Mouse (Mus musculus) limb, embryonic 13.5 days (tissue): ENCODE measurements around the gene Obscn. TPM values are rescaled to one million over a fixed set of nuclear protein-coding genes. Genes with fewer than 3 reads are reported as not detected.

ENCODE experiments used
- ATAC-seq: fragments of 200-750 bp; cut with Nextera tagmentation; 2 replicates; pipeline ENCODE4 v1.8.0; 2017; ENCODE audit warnings: low read depth, moderate number of reproducible peaks, moderate TSS enrichment; ENCODE audit not compliant: low FRiP score
- H3K27ac ChIP-seq: fragments of 300-500 bp; sonication (generic); 2 replicates; pipeline ENCODE4 v1.5.1; 2015; ENCODE audit warnings: inconsistent platforms, mild to moderate bottlenecking, moderate library complexity
- H3K27me3 ChIP-seq: fragments of 300-500 bp; sonication (generic); 2 replicates; pipeline ENCODE4 v1.6.1; 2015; ENCODE audit warnings: mild to moderate bottlenecking, inconsistent platforms
- H3K36me3 ChIP-seq: fragments of 300-500 bp; sonication (generic); 2 replicates; pipeline ENCODE4 v1.6.1; 2015; ENCODE audit warnings: inconsistent platforms, mild to moderate bottlenecking, moderate library complexity
- H3K4me1 ChIP-seq: fragments of 300-500 bp; sonication (generic); 2 replicates; pipeline ENCODE4 v1.6.1; 2015; ENCODE audit warnings: inconsistent platforms
- H3K4me2 ChIP-seq: fragments of 300-500 bp; sonication (generic); replicated peaks from 2 replicates; pipeline ENCODE4 v1.6.1; 2015; ENCODE audit warnings: inconsistent platforms, mild to moderate bottlenecking, moderate library complexity
- H3K4me3 ChIP-seq: fragments of 300-500 bp; sonication (generic); 2 replicates; pipeline ENCODE4 v1.5.1; 2015; ENCODE audit warnings: moderate library complexity, mild to moderate bottlenecking, inconsistent platforms
- H3K9ac ChIP-seq: fragments of 300-500 bp; sonication (generic); 2 replicates; pipeline ENCODE4 v1.6.1; 2015; ENCODE audit warnings: mild to moderate bottlenecking, inconsistent platforms
- H3K9me3 ChIP-seq: fragments of 300-500 bp; sonication (generic); 2 replicates; pipeline ENCODE4 v1.6.1; 2016; ENCODE audit warnings: inconsistent platforms
- WGBS: fragments of 180-500 bp; shearing (Covaris S2); methylation state at CpG from one replicate; pipeline ENCODE4 v1.1.7; 2015; 5-methylcytosine and 5-hydroxymethylcytosine counted together
- polyA plus RNA-seq: library from polyadenylated mRNA; unstranded; fragments of >200 nt; fragmentation: Nextera tagmentation; extraction: Ambion mirVana; gene quantifications from 2 replicates; pipeline ENCODE4 v1.2.1, GENCODE M21; 2015

Obscn gene
- polyA plus RNA-seq, 1 experiment from 2014 or later, result 1.7 TPM

DNA sequence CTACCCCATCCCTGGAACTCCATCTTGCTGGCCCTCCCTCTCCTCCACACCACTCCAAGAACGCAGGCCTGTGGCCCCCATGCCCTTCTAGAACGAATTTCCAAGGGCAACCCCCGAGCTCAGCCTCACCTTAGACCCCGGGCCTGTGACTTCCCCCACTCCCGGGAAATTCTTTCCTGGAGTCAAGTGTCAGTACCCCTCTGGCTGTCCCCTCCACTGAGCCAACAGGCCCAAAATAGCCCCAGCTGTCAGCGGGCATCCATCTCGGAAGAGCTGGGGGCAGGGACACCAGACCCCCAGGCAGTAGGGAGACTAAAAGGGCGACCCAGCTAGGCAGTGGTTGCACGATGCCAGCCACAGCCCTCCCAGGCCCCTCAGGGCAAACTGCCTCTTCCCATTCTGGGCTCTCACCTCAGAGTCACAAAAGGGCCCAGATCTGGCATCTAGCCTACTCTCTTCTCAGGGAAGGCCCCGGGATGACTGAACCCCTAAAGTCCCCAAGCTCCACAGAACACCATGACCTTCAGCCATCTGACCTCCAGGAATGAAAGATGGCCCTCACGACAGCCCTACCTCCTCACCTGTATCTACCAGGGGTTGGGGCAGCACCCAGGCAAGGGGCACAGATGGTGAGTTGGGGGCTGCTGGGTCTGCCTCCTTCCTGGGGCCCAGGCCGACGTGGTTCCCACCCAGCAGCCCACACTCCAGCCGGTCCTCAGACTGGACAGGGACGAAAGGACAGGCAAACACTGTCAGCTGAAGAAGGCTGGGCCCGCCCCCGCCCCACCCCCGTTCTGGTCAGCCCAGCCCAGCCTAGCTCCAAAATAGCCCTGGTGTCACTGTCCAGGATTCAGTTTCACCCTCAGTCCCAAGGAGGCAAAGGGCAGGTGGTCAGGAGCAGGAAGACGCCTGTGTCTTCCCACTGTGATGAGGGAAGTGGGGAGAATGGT lies 2.6 kb upstream of the Obscn start:
- Histone ChIP-seq H3K27me3 (peaks cover 56% of the 10 kb centered on the region), H3K4me1 (peaks cover 12% of the 10 kb centered on the region), H3K9ac (no peak overlapping the region), H3K36me3 (no peaks in the 10 kb centered on the region), H3K4me2 (no peak overlapping the region), H3K4me3 (no peak overlapping the region), H3K27ac (no peak overlapping the region), H3K9me3 (no peaks in the 10 kb centered on the region)
- no peak for ATAC-seq
- WGBS, result 58% methylated on average over 19 of the region's 19 CpGs

DNA sequence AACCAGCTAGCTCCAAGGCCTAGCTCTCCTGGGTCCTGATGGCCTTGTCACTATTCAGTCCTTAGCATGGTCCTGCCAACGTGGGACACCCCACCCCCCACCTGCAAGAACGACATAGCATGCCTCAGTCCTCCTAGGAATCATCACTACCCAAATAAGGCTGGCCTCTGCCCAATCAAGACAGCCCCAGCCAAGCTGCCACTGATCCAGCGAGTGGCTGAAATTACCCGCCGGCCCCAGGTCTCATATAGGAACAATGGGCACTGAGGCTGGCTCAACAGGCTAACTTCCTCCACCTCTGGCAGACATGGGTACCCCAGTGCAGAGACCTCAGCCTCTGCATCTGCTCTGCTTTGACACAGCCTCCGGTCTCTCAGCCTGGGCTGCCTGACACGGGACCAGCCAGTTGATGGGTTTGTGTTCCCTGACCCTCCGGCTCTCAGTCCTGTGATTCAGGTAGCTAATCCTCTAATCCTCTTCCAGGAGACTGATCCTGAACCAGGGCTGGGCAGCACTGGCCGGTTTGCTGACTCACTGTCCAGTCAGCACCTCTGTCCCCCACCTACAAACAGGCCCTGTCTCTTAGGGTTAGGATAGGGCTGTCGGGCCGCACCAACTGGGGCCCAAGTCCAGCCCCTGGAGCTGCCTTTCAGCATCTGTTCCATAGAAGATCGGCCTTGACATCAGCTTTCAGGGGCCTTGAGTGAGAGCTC lies 948 bp upstream of the Obscn start:
- ATAC-seq, result no peak
- H3K27me3 ChIP-seq, result peaks cover 72% of the 10 kb centered on the region
- no peaks in the 10 kb centered on the region for H3K9me3 ChIP-seq
- peaks cover 12% of the 10 kb centered on the region for H3K4me1 ChIP-seq
- no peak overlapping the region for H3K4me3 ChIP-seq
- H3K4me2 ChIP-seq, result 0 out of 2 replicates have a peak overlapping the region, but pooled peaks have one; percentile 9
- no peak overlapping the region for H3K27ac ChIP-seq
- H3K36me3 ChIP-seq, result no peaks in the 10 kb centered on the region
- H3K9ac ChIP-seq, result no peak overlapping the region
- WGBS, result 69% methylated on average over 12 of the region's 12 CpGs

- H3K9ac ChIP-seq, result peak overlapping the region; percentile 43
- H3K9me3 ChIP-seq, result no peaks in the 10 kb centered on the region
- peaks cover 88% of the 10 kb centered on the region for H3K27me3 ChIP-seq
- H3K4me1 ChIP-seq, result peaks cover 12% of the 10 kb centered on the region
- 11% methylated on average over 55 of the region's 55 CpGs for WGBS
- H3K4me2 ChIP-seq, result peak overlapping the region; percentile 54
- H3K27ac ChIP-seq, result no peak overlapping the region
- H3K36me3 ChIP-seq, result no peaks in the 10 kb centered on the region
- H3K4me3 ChIP-seq, result peak overlapping the region; percentile 31
- ATAC-seq, result no peak
Observed at GRCm38 (mm10) chr11:59135051-59135820, 966 bp downstream of the Obscn start.

DNA sequence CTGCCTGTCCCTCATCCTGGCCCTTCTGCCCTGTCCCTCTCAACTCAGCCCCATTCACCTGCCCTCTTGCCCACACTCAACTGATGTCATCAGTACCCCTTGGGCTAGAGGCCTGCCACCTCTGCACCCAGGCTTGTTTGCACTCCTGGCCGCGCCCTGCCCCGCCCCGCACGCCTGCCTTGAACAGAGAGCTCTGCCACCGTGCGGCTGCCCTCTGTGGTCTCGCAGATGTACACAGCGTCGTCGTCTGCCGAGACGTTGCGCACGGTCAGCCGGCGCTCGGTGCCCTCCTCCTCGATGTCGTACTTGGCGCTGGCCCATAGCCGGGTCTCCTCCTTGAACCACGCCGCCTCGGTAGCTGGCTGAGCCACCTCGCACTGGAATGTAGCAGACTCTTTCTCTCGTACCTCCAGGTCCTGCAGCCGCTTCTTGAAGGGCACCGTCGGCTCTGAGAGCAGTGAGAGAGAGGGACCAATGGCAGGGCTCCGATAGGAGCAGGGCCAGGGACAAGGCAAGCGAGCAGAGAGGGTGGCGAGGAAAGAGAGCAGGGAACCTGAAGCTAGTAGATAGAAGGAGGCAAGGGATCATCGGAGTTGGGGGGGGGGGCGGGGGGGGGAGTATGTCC lies 1.7 kb downstream of the Obscn start:
- Histone ChIP-seq H3K36me3 (no peaks in the 10 kb centered on the region), H3K4me2 (peak overlapping the region; percentile 38), H3K9ac (peak overlapping the region; percentile 39; the same call in 1 of the 2 replicates), H3K9me3 (no peaks in the 10 kb centered on the region), H3K4me3 (peak overlapping the region; percentile 24), H3K27ac (no peak overlapping the region), H3K27me3 (peaks cover 89% of the 10 kb centered on the region), H3K4me1 (peaks cover 12% of the 10 kb centered on the region)
- 5% methylated on average over 34 of the region's 35 CpGs for WGBS
- ATAC-seq, result no peak

- Histone ChIP-seq H3K27me3 (peaks cover 66% of the 10 kb centered on the region), H3K36me3 (no peaks in the 10 kb centered on the region), H3K4me3 (no peak overlapping the region), H3K4me2 (no peak overlapping the region), H3K27ac (no peak overlapping the region), H3K4me1 (peaks cover 12% of the 10 kb centered on the region), H3K9me3 (no peaks in the 10 kb centered on the region), H3K9ac (no peak overlapping the region)
- 75% methylated on average over 2 of the region's 3 CpGs for WGBS
- ATAC-seq, result no peak
Observed at GRCm38 (mm10) chr11:59132065-59132464, 4.1 kb downstream of the Obscn start.

DNA sequence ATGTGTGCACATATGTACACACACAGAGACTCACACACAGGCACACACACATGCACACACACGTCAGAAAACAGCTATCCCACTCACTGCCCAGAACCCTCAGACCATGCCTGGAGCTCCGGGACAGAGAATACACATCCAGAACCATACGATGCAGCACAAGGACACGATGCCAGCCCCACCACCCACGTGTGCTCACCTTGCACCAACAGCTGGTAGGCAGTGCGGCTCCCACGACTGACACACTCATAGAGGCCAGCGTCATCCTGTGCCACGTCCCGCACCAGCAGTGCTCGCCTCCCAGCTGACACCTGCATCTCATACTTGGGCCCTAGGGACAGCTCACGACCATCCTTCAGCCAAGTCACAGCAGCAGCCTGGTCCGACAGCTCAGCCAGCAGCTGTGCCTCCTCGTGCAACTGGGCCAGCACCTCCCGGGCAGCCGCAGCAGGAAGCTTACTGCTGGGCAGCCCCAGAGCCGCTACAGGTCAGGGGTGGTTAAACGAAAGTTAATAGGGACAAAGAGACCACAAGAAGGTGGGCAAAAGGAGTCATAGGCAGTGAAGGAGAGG lies 4.8 kb downstream of the Obscn start:
- whole genome bisulfite sequencing, result 70% methylated on average over 18 of the region's 18 CpGs
- Histone ChIP-seq H3K9ac (no peak overlapping the region), H3K4me2 (no peak overlapping the region), H3K4me1 (peaks cover 12% of the 10 kb centered on the region), H3K4me3 (no peak overlapping the region), H3K27ac (no peak overlapping the region), H3K9me3 (no peaks in the 10 kb centered on the region), H3K36me3 (no peaks in the 10 kb centered on the region), H3K27me3 (peaks cover 60% of the 10 kb centered on the region)
- no peak for ATAC-seq

DNA sequence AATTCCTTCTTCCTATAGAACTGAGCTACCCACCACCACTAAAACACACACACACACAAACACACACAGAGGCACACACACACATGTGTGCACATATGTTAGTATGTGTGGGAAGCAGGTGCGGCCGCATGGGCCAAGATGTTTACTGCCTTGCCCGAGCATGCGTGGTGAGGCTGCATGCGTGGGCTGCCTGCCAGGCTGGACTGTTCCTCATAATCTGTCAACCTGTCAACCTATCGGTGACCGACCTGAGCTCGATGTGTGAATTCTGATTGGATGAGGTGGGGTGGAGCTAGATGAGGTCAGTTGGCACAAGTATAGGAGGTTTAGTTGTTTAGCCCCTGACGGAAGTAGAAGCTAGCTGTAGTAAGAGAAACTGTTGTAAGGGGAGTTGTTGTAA lies 5.4 kb downstream of the Obscn start:
- Histone ChIP-seq H3K27me3 (peaks cover 53% of the 10 kb centered on the region), H3K9me3 (no peaks in the 10 kb centered on the region), H3K27ac (no peak overlapping the region), H3K4me3 (no peak overlapping the region), H3K4me2 (no peak overlapping the region), H3K9ac (no peak overlapping the region), H3K4me1 (peaks cover 8% of the 10 kb centered on the region), H3K36me3 (no peaks in the 10 kb centered on the region)
- no peak for ATAC-seq
- WGBS, result 77% methylated on average over 9 of the region's 9 CpGs

DNA sequence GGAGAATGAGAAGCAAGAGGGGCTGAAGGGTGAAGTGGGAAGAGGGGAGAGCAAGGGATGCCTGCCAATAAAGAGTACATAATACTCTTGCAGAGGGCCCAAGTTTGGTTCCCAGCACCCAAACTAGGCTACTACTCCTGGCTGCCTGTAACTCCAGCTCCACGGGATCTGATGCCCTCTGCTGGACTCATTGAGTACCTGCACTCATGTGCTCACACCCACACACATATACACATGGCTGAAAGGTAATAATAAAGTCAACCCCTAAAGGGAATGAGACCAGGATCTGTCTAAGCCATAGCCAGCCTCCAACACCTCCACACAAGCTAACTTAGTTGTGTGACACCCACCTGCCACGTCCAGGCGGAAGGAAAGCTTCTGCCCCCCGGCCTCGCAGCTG lies 30.3 kb downstream of the Obscn start:
- no peak for ATAC-seq
- Histone ChIP-seq H3K4me2 (no peak overlapping the region), H3K4me1 (no peaks in the 10 kb centered on the region), H3K36me3 (no peaks in the 10 kb centered on the region), H3K9ac (no peak overlapping the region), H3K4me3 (no peak overlapping the region), H3K27ac (no peak overlapping the region), H3K9me3 (peaks cover 4% of the 10 kb centered on the region; the same call in 1 of the 2 replicates), H3K27me3 (no peaks in the 10 kb centered on the region)
- 89% methylated on average over 5 of the region's 5 CpGs for WGBS

DNA sequence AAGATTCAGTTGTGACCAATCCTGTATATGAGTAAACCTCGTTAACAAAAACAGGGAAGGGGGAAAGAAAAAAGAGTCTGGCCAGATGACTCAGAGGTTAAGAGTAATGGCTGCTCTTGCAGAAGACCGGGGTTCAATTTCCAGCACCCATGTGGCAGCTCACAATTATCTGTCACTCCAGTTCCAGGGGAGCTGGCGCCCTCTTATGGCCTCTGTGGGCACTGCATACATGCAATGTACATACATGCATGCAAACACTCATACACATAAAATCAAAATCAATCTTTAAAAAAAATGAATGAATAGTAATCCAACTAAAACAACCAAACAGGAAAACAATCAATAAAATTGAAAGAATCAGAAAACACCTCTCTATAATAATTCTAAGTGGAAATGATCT lies 33.9 kb downstream of the Obscn start:
- H3K4me1 ChIP-seq, result no peaks in the 10 kb centered on the region
- 61% methylated on average over 3 of the region's 3 CpGs for whole genome bisulfite sequencing
- H3K4me3 ChIP-seq, result no peak overlapping the region

GRCm38 (mm10) chr11:59098339-59098738 lies 37.9 kb downstream of the Obscn start:
- no peak overlapping the region for H3K27ac ChIP-seq
- 0 out of 2 replicates have a peak, but pooled peaks cover 3% of the 10 kb centered on the region for H3K9me3 ChIP-seq
- H3K9ac ChIP-seq, result no peak overlapping the region
- H3K4me2 ChIP-seq, result no peak overlapping the region
- ATAC-seq, result no peak
- H3K27me3 ChIP-seq, result peaks cover 4% of the 10 kb centered on the region; the same call in 1 of the 2 replicates
- no peak overlapping the region for H3K4me3 ChIP-seq
- H3K4me1 ChIP-seq, result no peaks in the 10 kb centered on the region
- no peaks in the 10 kb centered on the region for H3K36me3 ChIP-seq
- WGBS, result 29% methylated on average over 2 of the region's 2 CpGs

More for the DNA sequence above, 33.9 kb downstream of the Obscn start:
- Histone ChIP-seq H3K9ac (no peak overlapping the region), H3K4me2 (no peak overlapping the region), H3K9me3 (peaks cover 4% of the 10 kb centered on the region; the same call in 1 of the 2 replicates), H3K36me3 (no peaks in the 10 kb centered on the region), H3K27ac (no peak overlapping the region), H3K27me3 (peaks cover under 1% of the 10 kb centered on the region; the same call in 1 of the 2 replicates)
- ATAC-seq, result no peak

DNA sequence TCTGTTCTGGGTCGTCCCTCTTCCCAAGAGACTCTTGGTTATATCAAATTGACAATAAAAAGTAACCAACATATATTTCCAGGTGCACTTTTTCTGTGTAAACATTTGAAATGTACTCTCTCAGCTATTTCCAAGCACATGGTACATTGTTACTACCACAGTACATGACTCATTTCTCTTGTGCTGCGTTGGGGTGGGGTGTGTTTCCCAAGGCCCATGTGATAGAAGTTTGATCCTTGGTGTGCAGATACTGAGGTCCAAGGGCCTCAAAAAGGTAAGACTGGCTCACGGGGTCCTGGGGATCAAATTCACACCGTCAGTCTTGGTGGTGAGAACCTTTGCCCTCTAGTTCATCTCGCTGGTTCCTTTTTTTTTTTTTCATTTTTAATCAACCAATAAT lies 38.4 kb downstream of the Obscn start:
- H3K4me2 ChIP-seq, result no peak overlapping the region
- ATAC-seq, result no peak
- H3K4me1 ChIP-seq, result no peaks in the 10 kb centered on the region
- 0 out of 2 replicates have a peak, but pooled peaks cover 3% of the 10 kb centered on the region for H3K9me3 ChIP-seq
- H3K36me3 ChIP-seq, result no peaks in the 10 kb centered on the region
- 76% methylated on average over 5 of the region's 5 CpGs for WGBS
- peaks cover 4% of the 10 kb centered on the region; the same call in 1 of the 2 replicates for H3K27me3 ChIP-seq
- H3K4me3 ChIP-seq, result no peak overlapping the region
- H3K9ac ChIP-seq, result no peak overlapping the region
- H3K27ac ChIP-seq, result no peak overlapping the region
